Mouse (Mus musculus) hindbrain, embryonic 16.5 days (tissue): Measurements from ENCODE around the gene Myh13. TPM values are rescaled to one million over a fixed set of nuclear protein-coding genes. Genes with fewer than 3 reads are reported as not detected.

Experiments used
- ATAC-seq: fragments of 200-750 bp; cut with Nextera tagmentation; 2 replicates; pipeline ENCODE4 v1.8.0; 2017; ENCODE audit warnings: moderate TSS enrichment, moderate library complexity
- H3K27ac ChIP-seq: fragments of 300-500 bp; sonication (generic); 2 replicates; pipeline ENCODE4 v1.5.1; 2014; ENCODE audit warnings: low read depth, mild to moderate bottlenecking, control low read depth, low read length, moderate library complexity
- H3K27me3 ChIP-seq: fragments of 300-500 bp; sonication (generic); replicated peaks from 2 replicates; pipeline ENCODE4 v1.6.1; 2014; ENCODE audit warnings: low read length; ENCODE audit not compliant: control insufficient read depth, insufficient read depth
- H3K36me3 ChIP-seq: fragments of 300-500 bp; sonication (generic); 2 replicates; pipeline ENCODE4 v1.6.1; 2014; ENCODE audit warnings: mild to moderate bottlenecking, low read length, moderate library complexity, mixed read lengths; ENCODE audit not compliant: control insufficient read depth, insufficient read depth
- H3K4me1 ChIP-seq: fragments of 300-500 bp; sonication (generic); 2 replicates; pipeline ENCODE4 v1.6.1; 2014; ENCODE audit warnings: low read depth, low read length; ENCODE audit not compliant: control insufficient read depth, insufficient read depth
- H3K4me2 ChIP-seq: fragments of 300-500 bp; sonication (generic); 2 replicates; pipeline ENCODE4 v1.6.1; 2014; ENCODE audit warnings: mild to moderate bottlenecking, low read length, control low read depth, moderate library complexity
- H3K4me3 ChIP-seq: fragments of 300-500 bp; sonication (generic); 2 replicates; pipeline ENCODE4 v1.5.1; 2014; ENCODE audit warnings: mild to moderate bottlenecking, low read length, control low read depth, moderate library complexity
- H3K9ac ChIP-seq: fragments of 300-500 bp; sonication (generic); 2 replicates; pipeline ENCODE4 v1.6.1; 2014; ENCODE audit warnings: low read depth, mild to moderate bottlenecking, control low read depth, low read length, moderate library complexity
- H3K9me3 ChIP-seq: fragments of 300-500 bp; sonication (generic); 2 replicates; pipeline ENCODE4 v1.6.1; 2014; ENCODE audit warnings: mild to moderate bottlenecking, low read length, moderate library complexity; ENCODE audit not compliant: control insufficient read depth
- WGBS: fragments of 180-500 bp; shearing (Covaris S2); extraction: QIAGEN DNeasy Blood & Tissue Kit; methylation state at CpG from one replicate; pipeline ENCODE4 v1.1.7; 2014; 5-methylcytosine and 5-hydroxymethylcytosine counted together
- polyA plus RNA-seq: library from polyadenylated mRNA; unstranded; fragments of >200 nt; fragmentation: Nextera tagmentation; extraction: Ambion mirVana; gene quantifications from 2 replicates; pipeline ENCODE4 v1.2.1, GENCODE M21; 2015

The Myh13 gene
- polyA plus RNA-seq, 1 experiment from 2014 or later, result 0.58 TPM

DNA sequence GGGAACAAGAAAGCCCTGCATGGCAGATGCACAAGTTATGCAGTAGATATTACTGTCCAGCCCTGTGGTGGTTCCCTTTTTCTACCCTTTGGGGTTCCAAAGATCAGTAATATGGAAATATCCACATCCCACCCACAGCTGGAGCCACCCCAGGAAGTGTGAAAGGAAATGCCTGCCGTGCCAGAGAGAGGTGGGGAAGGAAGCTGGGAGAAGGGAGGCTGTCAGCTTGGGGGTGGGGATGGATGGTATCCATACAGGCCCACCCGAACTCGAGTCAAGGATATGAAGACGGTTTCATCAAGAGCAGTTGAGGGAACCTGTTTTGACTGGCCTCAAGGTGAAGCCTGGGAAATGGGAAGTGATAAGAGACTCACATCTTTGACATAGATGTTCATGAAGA is 60.4 kb downstream of the Myh13 start:
- no peak overlapping the region for H3K4me3 ChIP-seq
- H3K36me3 ChIP-seq, result no peaks in the 10 kb centered on the region
- H3K27me3 ChIP-seq, result no peaks in the 10 kb centered on the region
- H3K27ac ChIP-seq, result no peak overlapping the region
- WGBS, result 84% methylated on average over 4 of the region's 4 CpGs
- no peak overlapping the region for H3K9ac ChIP-seq
- H3K4me1 ChIP-seq, result peaks cover 4% of the 10 kb centered on the region
- H3K9me3 ChIP-seq, result no peaks in the 10 kb centered on the region
- no peak for ATAC-seq
- no peak overlapping the region for H3K4me2 ChIP-seq

- Histone ChIP-seq H3K27me3 (no peaks in the 10 kb centered on the region), H3K27ac (no peak overlapping the region), H3K4me2 (no peak overlapping the region), H3K9me3 (no peaks in the 10 kb centered on the region), H3K4me1 (peaks cover 4% of the 10 kb centered on the region; the same call in 1 of the 2 replicates), H3K36me3 (no peaks in the 10 kb centered on the region), H3K9ac (no peak overlapping the region), H3K4me3 (no peak overlapping the region)
- WGBS, result 93% methylated on average over 7 of the region's 7 CpGs
- ATAC-seq, result no peak
These were observed 63.2 kb downstream of the Myh13 start for GRCm38 (mm10) chr11:67384653-67385052.

GRCm38 (mm10) chr11:67386815-67387415 is 65.5 kb downstream of the Myh13 start:
- Histone ChIP-seq H3K9ac (no peak overlapping the region), H3K4me2 (no peak overlapping the region), H3K4me3 (no peak overlapping the region), H3K4me1 (no peaks in the 10 kb centered on the region), H3K36me3 (no peaks in the 10 kb centered on the region), H3K27ac (no peak overlapping the region), H3K9me3 (no peaks in the 10 kb centered on the region), H3K27me3 (no peaks in the 10 kb centered on the region)
- ATAC-seq, result no peak
- WGBS, result 21% methylated on average over 8 of the region's 8 CpGs

- H3K4me3 ChIP-seq, result no peak overlapping the region
- H3K9me3 ChIP-seq, result no peaks in the 10 kb centered on the region
- no peaks in the 10 kb centered on the region for H3K4me1 ChIP-seq
- no peaks in the 10 kb centered on the region for H3K27me3 ChIP-seq
- no peak for ATAC-seq
- no peak overlapping the region for H3K4me2 ChIP-seq
- H3K36me3 ChIP-seq, result no peaks in the 10 kb centered on the region
- H3K9ac ChIP-seq, result no peak overlapping the region
- H3K27ac ChIP-seq, result no peak overlapping the region
- 91% methylated on average over 3 of the region's 3 CpGs for WGBS
These were observed 69.4 kb downstream of the Myh13 start for GRCm38 (mm10) chr11:67390679-67391384.

- 89% methylated on average over 3 of the region's 3 CpGs for WGBS
- Histone ChIP-seq H3K36me3 (no peaks in the 10 kb centered on the region), H3K9ac (no peak overlapping the region), H3K4me2 (no peak overlapping the region), H3K9me3 (no peaks in the 10 kb centered on the region), H3K27ac (no peak overlapping the region), H3K4me3 (no peak overlapping the region), H3K27me3 (no peaks in the 10 kb centered on the region), H3K4me1 (no peaks in the 10 kb centered on the region)
- ATAC-seq, result no peak
These were observed 70.9 kb downstream of the Myh13 start for GRCm38 (mm10) chr11:67392369-67392768.

- H3K27ac ChIP-seq, result no peak overlapping the region
- no peak overlapping the region for H3K4me3 ChIP-seq
- H3K36me3 ChIP-seq, result no peaks in the 10 kb centered on the region
- no peaks in the 10 kb centered on the region for H3K27me3 ChIP-seq
- no peak overlapping the region for H3K9ac ChIP-seq
- 90% methylated on average over 5 of the region's 5 CpGs for WGBS
- no peaks in the 10 kb centered on the region for H3K4me1 ChIP-seq
- no peak for ATAC-seq
- no peak overlapping the region for H3K4me2 ChIP-seq
- no peaks in the 10 kb centered on the region for H3K9me3 ChIP-seq
These were observed 79.5 kb downstream of the Myh13 start for GRCm38 (mm10) chr11:67400956-67401355.

- no peak overlapping the region for H3K4me3 ChIP-seq
- 70% methylated on average over 6 of the region's 6 CpGs for WGBS
These were observed 93.0 kb downstream of the Myh13 start for GRCm38 (mm10) chr11:67414346-67414940.

More at GRCm38 (mm10) chr11:67414346-67414940, 93.0 kb downstream of the Myh13 start:
- Histone ChIP-seq H3K27ac (no peak overlapping the region), H3K4me2 (no peak overlapping the region), H3K36me3 (no peaks in the 10 kb centered on the region), H3K4me1 (no peaks in the 10 kb centered on the region), H3K9me3 (no peaks in the 10 kb centered on the region), H3K9ac (no peak overlapping the region), H3K27me3 (no peaks in the 10 kb centered on the region)
- ATAC-seq, result no peak

Other genes with a start within 250 kb of the Myh13 start
- gene Myh3, start 243.4 kb upstream of the Myh13 start, polyA plus RNA-seq, result 0.29 and 11.0 TPM in 2 replicates
- 0.15 and 0.21 TPM in 2 replicates for gene Myh2, start 150.6 kb upstream of the Myh13 start, polyA plus RNA-seq
- gene Myh1, start 121.6 kb upstream of the Myh13 start, polyA plus RNA-seq, result 0.10 and 0.13 TPM in 2 replicates
- gene Myh4, start 83.6 kb upstream of the Myh13 start, polyA plus RNA-seq, result 0.04 and 0.05 TPM in 2 replicates
- 1.1 and 10.1 TPM in 2 replicates for gene Myh8, start 44.5 kb upstream of the Myh13 start, polyA plus RNA-seq
- 31.0 and 34.8 TPM in 2 replicates for gene Gas7, start 133.8 kb downstream of the Myh13 start, polyA plus RNA-seq